23 mouse cellular contexts compared by ENCODE assay signal in genomic region chr3:41695681-41696080, GRCm38 (mm10). TPM values are rescaled to one million over a fixed set of nuclear protein-coding genes. Genes with fewer than 3 reads are reported as not detected.
A peak's percentile ranks its signal among the peaks of the same experiment; 100 is the strongest.
DNase-seq lines count a peak whose midpoint lies in the region; ATAC-seq and TF ChIP-seq lines count a peak whose summit lies in the region.
"Had no signal": no experiment of that assay in that cellular context is flagged by ENCODE, and none has a peak within 500 bp of the region (broad histone marks: within the 10 kb centered on the region; RNA-seq: fewer than 3 reads in every experiment).

No protein-coding gene starts in this region.

- H3K4me2 ChIP-seq in forebrain, embryonic 13.5 days, result no peak overlapping the region
- H3K4me2 ChIP-seq: embryonic facial prominence, embryonic 12.5 days had no signal

- TF ChIP-seq POLR2A in testis, adult 2 months (IDR thresholded peaks at IDR 0.05; ENCODE audit: control insufficient read depth, low read depth, low read length), result no peak

- DNase-seq in testis, postnatal 14 days (ENCODE audit: low spot score), result no peak
- DNase-seq in ES-E14 (ENCODE audit: low read depth, low spot score) (peak; percentile 40), WW6 (ENCODE audit: low read depth, low spot score) (peak; percentile 7)
- no peak for DNase-seq in heart, embryonic 10.5 days (ENCODE audit: low spot score)
- no peak for DNase-seq in heart, postnatal 36 days
- DNase-seq: adrenal gland, adult 8-10 months; adrenal gland, postnatal 14 days; adrenal gland, postnatal 36 days; B cell, adult 2 months; cerebellum, adult 11-12 months; cerebellum, adult 2 months; cerebellum, adult 9-10 months; cerebellum, postnatal 10 days; cerebellum, postnatal 25 days had no signal

- H3K27me3 ChIP-seq in testis, adult 2 months (ENCODE audit: control insufficient read depth, insufficient read depth, low read length), result no peaks in the 10 kb centered on the region
- H3K27me3 ChIP-seq in heart, embryonic 10.5 days (ENCODE audit: insufficient read depth, poor library complexity, severe bottlenecking), result no peaks in the 10 kb centered on the region
- H3K27me3 ChIP-seq in forebrain, embryonic 13.5 days, result no peaks in the 10 kb centered on the region
- H3K27me3 ChIP-seq: CH12.LX; embryonic facial prominence, embryonic 12.5 days had no signal

- no peak overlapping the region for H3K4me3 ChIP-seq in testis, adult 2 months (ENCODE audit: control insufficient read depth, low read depth, low read length)
- no peak overlapping the region for H3K4me3 ChIP-seq in ES-E14 (ENCODE audit: insufficient read depth in 1 of 2, low read depth in 1 of 2, low read length in 2 of 2, poor library complexity in 1 of 2, severe bottlenecking in 1 of 2)
- H3K4me3 ChIP-seq in heart, embryonic 10.5 days, result no peak overlapping the region
- H3K4me3 ChIP-seq in forebrain, embryonic 13.5 days, result no peak overlapping the region
- H3K4me3 ChIP-seq: embryonic facial prominence, embryonic 10.5 days; embryonic facial prominence, embryonic 12.5 days had no signal

- peak overlapping the region; percentile 49; the same call in 1 of the 2 replicates for H3K27ac ChIP-seq in testis, adult 2 months (ENCODE audit: control insufficient read depth, insufficient read depth, low read depth, low read length)
- H3K27ac ChIP-seq in ES-E14 (ENCODE audit: insufficient read depth, low read depth, low read length, poor library complexity, severe bottlenecking), result peak overlapping the region; percentile 58; the same call in 1 of the 2 replicates
- no peak overlapping the region for H3K27ac ChIP-seq in heart, embryonic 10.5 days
- no peak overlapping the region for H3K27ac ChIP-seq in forebrain, embryonic 13.5 days
- H3K27ac ChIP-seq: embryonic facial prominence, embryonic 10.5 days; embryonic facial prominence, embryonic 12.5 days had no signal

- ATAC-seq in forebrain, embryonic 13.5 days, result no peak
- ATAC-seq: activated CD4-positive, CD25-positive, alpha-beta regulatory T cell, adult 4 months; CD4-positive, CD25-positive, alpha-beta regulatory T cell, adult 4 months; forebrain, embryonic 14.5 days; forebrain, embryonic 16.5 days had no signal

- intact Hi-C loops in heart, postnatal 36 days (cut with DNase I), result no loop called here

- H3K9ac ChIP-seq in ES-E14 (ENCODE audit: insufficient read depth, low read depth, low read length, poor library complexity, severe bottlenecking), result no peak overlapping the region
- no peak overlapping the region for H3K9ac ChIP-seq in forebrain, embryonic 13.5 days
- H3K9ac ChIP-seq: embryonic facial prominence, embryonic 12.5 days had no signal

- H3K36me3 ChIP-seq in testis, adult 2 months (ENCODE audit: control insufficient read depth, insufficient read depth, low read length), result no peaks in the 10 kb centered on the region
- H3K36me3 ChIP-seq in ES-E14 (ENCODE audit: control insufficient read depth, insufficient read depth, low read length, poor library complexity, severe bottlenecking), result no peaks in the 10 kb centered on the region
- H3K36me3 ChIP-seq in heart, embryonic 10.5 days, result peaks cover 12% of the 10 kb centered on the region; the same call in 1 of the 2 replicates
- peaks cover 25% of the 10 kb centered on the region for H3K36me3 ChIP-seq in forebrain, embryonic 13.5 days (ENCODE audit: poor library complexity, severe bottlenecking)

- no peaks in the 10 kb centered on the region for H3K4me1 ChIP-seq in testis, adult 2 months (ENCODE audit: control insufficient read depth, insufficient read depth, low read length)
- peaks cover 4 to 8% of the 10 kb centered on the region in 2 experiments; a peak in 2 of 4 replicates for H3K4me1 ChIP-seq in ES-E14 (ENCODE audit: control insufficient read depth in 2 of 2, insufficient read depth in 2 of 2, low read length in 2 of 2, poor library complexity in 1 of 2)
- H3K4me1 ChIP-seq in heart, embryonic 10.5 days, result no peaks in the 10 kb centered on the region
- no peaks in the 10 kb centered on the region for H3K4me1 ChIP-seq in forebrain, embryonic 13.5 days
- H3K4me1 ChIP-seq: embryonic facial prominence, embryonic 10.5 days; embryonic facial prominence, embryonic 12.5 days had no signal

- WGBS in heart, embryonic 10.5 days, result 47% methylated on average over 1 of the region's 1 CpGs
- WGBS in forebrain, embryonic 13.5 days, result 78% methylated on average over 1 of the region's 1 CpGs

- H3K9me3 ChIP-seq in ES-E14 (ENCODE audit: control insufficient read depth, insufficient read depth, low read depth, low read length), result no peaks in the 10 kb centered on the region
- no peaks in the 10 kb centered on the region for H3K9me3 ChIP-seq in heart, embryonic 10.5 days
- no peaks in the 10 kb centered on the region; the same call in 1 of the 2 replicates for H3K9me3 ChIP-seq in forebrain, embryonic 13.5 days (replicated peaks)
- H3K9me3 ChIP-seq: embryonic facial prominence, embryonic 12.5 days had no signal

- no peak for TF ChIP-seq CTCF in testis, adult 2 months (IDR thresholded peaks at IDR 0.05; ENCODE audit: control insufficient read depth, insufficient read depth, insufficient replicate concordance, low read depth, low read length)

- in situ Hi-C loops in ES-E14 (cut with MboI; ENCODE audit: low sequenced_read_pairs in 2 of 2, unreplicated experiment in 2 of 2), result no loop called here

TF ChIP-seq in ES-E14, 5 proteins besides CTCF, POLR2A, EP300 and RAD21:
- TF ChIP-seq ZNF384 (IDR thresholded peaks at IDR 0.05; ENCODE audit: low read depth, low read length), result no peak
- TF ChIP-seq ZC3H11A (IDR thresholded peaks at IDR 0.05; ENCODE audit: borderline replicate concordance, low read depth, low read length), result no peak
- no peak for TF ChIP-seq HCFC1 (IDR thresholded peaks at IDR 0.05; ENCODE audit: borderline replicate concordance, insufficient read depth, low read length)
- TF ChIP-seq CHD2 (IDR thresholded peaks at IDR 0.05; ENCODE audit: low read depth, low read length), result no peak
- TF ChIP-seq MAFK (IDR thresholded peaks at IDR 0.05; ENCODE audit: insufficient read depth, low read depth, low read length), result no peak

RNA-seq across cellular contexts. Expression of gene Sclt1, which starts 46.6 kb away (rescaled TPM):
- 50.1 and 57.8 TPM in 2 replicates for polyA plus RNA-seq in testis, adult 2 months (2012; rRNA removed)
- total RNA-seq in ES-E14 (2012; rRNA removed), result 13.1 and 15.3 TPM in 2 replicates
- polyA plus RNA-seq in heart, embryonic 10.5 days (2016; fragmentation: Nextera tagmentation; extraction: Ambion mirVana), result 10.0 and 15.4 TPM in 2 replicates
- polyA plus RNA-seq in forebrain, embryonic 13.5 days (2015; fragmentation: Nextera tagmentation; extraction: Ambion mirVana), result 24.7 and 25.7 TPM in 2 replicates
- 1 to 10 TPM; 5.7 to 7.2 TPM for total RNA-seq in heart, postnatal 36 days (2021)

RNA-seq across cellular contexts. Expression of gene D3Ertd751e, which starts 46.7 kb away (rescaled TPM):
- 2.9 TPM in 2 replicates for polyA plus RNA-seq in testis, adult 2 months (2012; rRNA removed)
- total RNA-seq in ES-E14 (2012; rRNA removed), result 5.9 and 8.2 TPM in 2 replicates
- polyA plus RNA-seq in heart, embryonic 10.5 days (2016; fragmentation: Nextera tagmentation; extraction: Ambion mirVana), result 19.2 and 19.6 TPM in 2 replicates
- polyA plus RNA-seq in forebrain, embryonic 13.5 days (2015; fragmentation: Nextera tagmentation; extraction: Ambion mirVana), result 15.8 and 20.1 TPM in 2 replicates
- 10 to 100 TPM; 10.3 to 10.6 TPM for total RNA-seq in heart, postnatal 36 days (2021)

Comparison
In these comparisons a context has a peak if more than half of its experiments do, and no peak if none do; other contexts are left out.
1. H3K27ac ChIP-seq: peak in testis, adult 2 months (single experiment) and ES-E14 (single experiment); none in heart, embryonic 10.5 days (single experiment) and forebrain, embryonic 13.5 days (single experiment).
2. DNase-seq: peak in ES-E14 (single experiment) and WW6 (single experiment); none in testis, postnatal 14 days (single experiment), heart, embryonic 10.5 days (single experiment) and heart, postnatal 36 days (0 of 2).